Mouse (Mus musculus) embryo, embryonic 11.5 days (tissue): ENCODE results near the gene Trip10.
"Not testable (repeated sequence)": the region's sequence is repeated elsewhere in the genome, so short reads cannot be mapped to it uniquely, and the experiment has no call there.

Experiments
- DNase-seq: peaks from one replicate; pipeline ENCODE4 v3.0.0-alpha.2; 2012; ENCODE audit warnings: low read depth, low spot score

Trip10 gene

GRCm38 (mm10) chr17:57264164-57264563 lies 14.9 kb downstream of the Trip10 start:
- no peak for DNase-seq

GRCm38 (mm10) chr17:57264972-57265945 lies 16.0 kb downstream of the Trip10 start:
- DNase-seq, result no peak

- no peak for DNase-seq
Observed at GRCm38 (mm10) chr17:57267556-57268126, 18.4 kb downstream of the Trip10 start.

- DNase-seq, result no peak
Observed at GRCm38 (mm10) chr17:57271301-57271700, 22.0 kb downstream of the Trip10 start.

- DNase-seq, result no peak
Observed at GRCm38 (mm10) chr17:57273846-57274245, 24.6 kb downstream of the Trip10 start.

GRCm38 (mm10) chr17:57274686-57275085 lies 25.4 kb downstream of the Trip10 start:
- DNase-seq, result no peak

- DNase-seq, result peak; percentile 35
Observed at GRCm38 (mm10) chr17:57275111-57275996, 26.1 kb downstream of the Trip10 start.

- DNase-seq, result no peak
Observed at GRCm38 (mm10) chr17:57275997-57276351, 26.7 kb downstream of the Trip10 start.

GRCm38 (mm10) chr17:57276634-57277121 lies 27.4 kb downstream of the Trip10 start:
- peak; percentile 73 for DNase-seq

GRCm38 (mm10) chr17:57277598-57278261 lies 28.5 kb downstream of the Trip10 start:
- not testable (repeated sequence) for DNase-seq

GRCm38 (mm10) chr17:57278537-57278936 lies 29.3 kb downstream of the Trip10 start:
- no peak for DNase-seq

- no peak for DNase-seq
Observed at GRCm38 (mm10) chr17:57278943-57279590, 29.8 kb downstream of the Trip10 start, which contains the start of gene Vav1. TSS of gene Vav1 (plus strand) at chr17:57279100.

GRCm38 (mm10) chr17:57279591-57280224 lies 30.5 kb downstream of the Trip10 start:
- DNase-seq, result no peak

GRCm38 (mm10) chr17:57280411-57280810 lies 31.2 kb downstream of the Trip10 start:
- no peak for DNase-seq

GRCm38 (mm10) chr17:57283906-57284305 lies 34.7 kb downstream of the Trip10 start:
- no peak for DNase-seq

GRCm38 (mm10) chr17:57285077-57285476 lies 35.8 kb downstream of the Trip10 start:
- no peak for DNase-seq

- DNase-seq, result no peak
Observed at GRCm38 (mm10) chr17:57286718-57287355, 37.6 kb downstream of the Trip10 start.

GRCm38 (mm10) chr17:57289252-57289651 lies 40.0 kb downstream of the Trip10 start:
- DNase-seq, result no peak

GRCm38 (mm10) chr17:57290001-57290670 lies 40.9 kb downstream of the Trip10 start:
- DNase-seq, result no peak
